Comparison of ENCODE assay signal across 17 mouse cellular contexts in genomic region chr4:149511221-149511646, GRCm38 (mm10). TPM values are rescaled to one million over a fixed set of nuclear protein-coding genes. Genes with fewer than 3 reads are reported as not detected.
DNase-seq lines count a peak whose midpoint lies in the region; ATAC-seq and TF ChIP-seq lines count a peak whose summit lies in the region.
"Had no signal": no experiment of that assay in that cellular context is flagged by ENCODE, and none has a peak within 500 bp of the region (broad histone marks: within the 10 kb centered on the region; RNA-seq: fewer than 3 reads in every experiment).

No protein-coding gene starts in this region.

- no peaks in the 10 kb centered on the region for H3K9me3 ChIP-seq in forebrain, embryonic 12.5 days
- H3K9me3 ChIP-seq in forebrain, embryonic 11.5 days (ENCODE audit: control insufficient read depth, low read length): no peaks in the 10 kb centered on the region
- H3K9me3 ChIP-seq in midbrain, embryonic 13.5 days: no peaks in the 10 kb centered on the region
- no peaks in the 10 kb centered on the region for H3K9me3 ChIP-seq in midbrain, embryonic 10.5 days (replicated peaks)
- H3K9me3 ChIP-seq in liver, postnatal 0 days (ENCODE audit: low read length): no peaks in the 10 kb centered on the region
- no peaks in the 10 kb centered on the region for H3K9me3 ChIP-seq in midbrain, postnatal 0 days (ENCODE audit: low read length)
- H3K9me3 ChIP-seq: embryonic facial prominence, embryonic 13.5 days had no signal

- WGBS in forebrain, embryonic 12.5 days: 39% methylated on average over 6 of the region's 6 CpGs
- 56% methylated on average over 6 of the region's 6 CpGs for WGBS in forebrain, embryonic 11.5 days
- WGBS in midbrain, embryonic 13.5 days: 46% methylated on average over 6 of the region's 6 CpGs
- WGBS in midbrain, embryonic 10.5 days: 68% methylated on average over 6 of the region's 6 CpGs
- WGBS in liver, postnatal 0 days (ENCODE audit: insufficient replicate concordance): 32% methylated on average over 6 of the region's 6 CpGs
- 28% methylated on average over 6 of the region's 6 CpGs for WGBS in midbrain, postnatal 0 days

- no peak overlapping the region for H3K4me2 ChIP-seq in forebrain, embryonic 12.5 days
- no peak overlapping the region for H3K4me2 ChIP-seq in forebrain, embryonic 11.5 days (ENCODE audit: low read depth, low read length, severe bottlenecking)
- no peak overlapping the region for H3K4me2 ChIP-seq in midbrain, embryonic 13.5 days (replicated peaks)
- H3K4me2 ChIP-seq in liver, postnatal 0 days (ENCODE audit: low read depth, low read length): no peak overlapping the region
- H3K4me2 ChIP-seq in midbrain, postnatal 0 days (ENCODE audit: low read depth, low read length, poor library complexity, severe bottlenecking): no peak overlapping the region
- H3K4me2 ChIP-seq: embryonic facial prominence, embryonic 13.5 days had no signal

- no peaks in the 10 kb centered on the region for H3K27me3 ChIP-seq in forebrain, embryonic 12.5 days
- no peaks in the 10 kb centered on the region for H3K27me3 ChIP-seq in forebrain, embryonic 11.5 days (ENCODE audit: control insufficient read depth, insufficient read depth, low read length)
- H3K27me3 ChIP-seq in midbrain, embryonic 13.5 days: no peaks in the 10 kb centered on the region
- no peaks in the 10 kb centered on the region for H3K27me3 ChIP-seq in midbrain, embryonic 10.5 days (ENCODE audit: low read depth, poor library complexity, severe bottlenecking)
- no peaks in the 10 kb centered on the region for H3K27me3 ChIP-seq in liver, postnatal 0 days (ENCODE audit: insufficient read depth, low read length)
- no peaks in the 10 kb centered on the region for H3K27me3 ChIP-seq in midbrain, postnatal 0 days (ENCODE audit: insufficient read depth, low read length)
- H3K27me3 ChIP-seq: embryonic facial prominence, embryonic 13.5 days had no signal

- peaks cover 9% of the 10 kb centered on the region; the same call in 1 of the 2 replicates for H3K4me1 ChIP-seq in forebrain, embryonic 12.5 days
- H3K4me1 ChIP-seq in forebrain, embryonic 11.5 days (replicated peaks; ENCODE audit: control insufficient read depth, insufficient read depth, low read length): 0 out of 2 replicates have a peak, but pooled peaks cover 2% of the 10 kb centered on the region
- H3K4me1 ChIP-seq in midbrain, embryonic 13.5 days (replicated peaks): peaks cover 6% of the 10 kb centered on the region; the same call in 1 of the 2 replicates
- H3K4me1 ChIP-seq in midbrain, embryonic 10.5 days: no peaks in the 10 kb centered on the region
- H3K4me1 ChIP-seq in liver, postnatal 0 days (ENCODE audit: insufficient read depth): no peaks in the 10 kb centered on the region
- no peaks in the 10 kb centered on the region for H3K4me1 ChIP-seq in midbrain, postnatal 0 days (ENCODE audit: insufficient read depth, low read length)

- H3K9ac ChIP-seq in forebrain, embryonic 12.5 days: peak overlapping the region; percentile 17; the same call in 1 of the 2 replicates
- no peak overlapping the region for H3K9ac ChIP-seq in forebrain, embryonic 11.5 days (ENCODE audit: low read length)
- no peak overlapping the region for H3K9ac ChIP-seq in midbrain, embryonic 13.5 days (replicated peaks)
- no peak overlapping the region for H3K9ac ChIP-seq in liver, postnatal 0 days (replicated peaks)
- no peak overlapping the region for H3K9ac ChIP-seq in midbrain, postnatal 0 days (replicated peaks; ENCODE audit: low read length, poor library complexity, severe bottlenecking)
- H3K9ac ChIP-seq: embryonic facial prominence, embryonic 13.5 days; liver, embryonic 14.5 days had no signal

- intact Hi-C loops in heart, postnatal 14 days (cut with DNase I): no loop called here

- peak overlapping the region; percentile 56 for H3K27ac ChIP-seq in forebrain, embryonic 12.5 days
- H3K27ac ChIP-seq in forebrain, embryonic 11.5 days (ENCODE audit: low read depth, low read length): no peak overlapping the region
- peak overlapping the region; percentile 41; the same call in 1 of the 2 replicates for H3K27ac ChIP-seq in midbrain, embryonic 13.5 days
- no peak overlapping the region for H3K27ac ChIP-seq in midbrain, embryonic 10.5 days (replicated peaks)
- H3K27ac ChIP-seq in liver, postnatal 0 days (ENCODE audit: low read depth): no peak overlapping the region
- peak overlapping the region; percentile 21; the same call in 1 of the 2 replicates for H3K27ac ChIP-seq in midbrain, postnatal 0 days (ENCODE audit: low read depth, low read length)
- H3K27ac ChIP-seq: embryonic facial prominence, embryonic 13.5 days; liver, embryonic 14.5 days; stomach, postnatal 0 days had no signal

- no peak overlapping the region for H3K4me3 ChIP-seq in forebrain, embryonic 12.5 days (replicated peaks)
- no peak overlapping the region for H3K4me3 ChIP-seq in forebrain, embryonic 11.5 days (ENCODE audit: low read depth, low read length)
- H3K4me3 ChIP-seq in midbrain, embryonic 13.5 days (replicated peaks): no peak overlapping the region
- no peak overlapping the region for H3K4me3 ChIP-seq in midbrain, embryonic 10.5 days
- H3K4me3 ChIP-seq in liver, postnatal 0 days (ENCODE audit: low read depth, low read length): no peak overlapping the region
- H3K4me3 ChIP-seq in midbrain, postnatal 0 days (ENCODE audit: low read depth, low read length): no peak overlapping the region
- H3K4me3 ChIP-seq: embryonic facial prominence, embryonic 13.5 days; myocyte had no signal

- no peaks in the 10 kb centered on the region for H3K36me3 ChIP-seq in forebrain, embryonic 12.5 days (replicated peaks)
- no peaks in the 10 kb centered on the region for H3K36me3 ChIP-seq in forebrain, embryonic 11.5 days (ENCODE audit: control insufficient read depth, insufficient read depth, low read length)
- H3K36me3 ChIP-seq in midbrain, embryonic 13.5 days: no peaks in the 10 kb centered on the region
- H3K36me3 ChIP-seq in midbrain, embryonic 10.5 days: no peaks in the 10 kb centered on the region
- H3K36me3 ChIP-seq in liver, postnatal 0 days (replicated peaks; ENCODE audit: insufficient read depth, low read length): no peaks in the 10 kb centered on the region
- no peaks in the 10 kb centered on the region for H3K36me3 ChIP-seq in midbrain, postnatal 0 days (ENCODE audit: insufficient read depth, low read length)
- H3K36me3 ChIP-seq: embryonic facial prominence, embryonic 13.5 days had no signal

- TF ChIP-seq CTCF in liver, postnatal 0 days (IDR thresholded peaks at IDR 0.05; ENCODE audit: low read depth): no peak
- TF ChIP-seq CTCF in midbrain, postnatal 0 days (IDR thresholded peaks at IDR 0.05): no peak

- no peak for DNase-seq in forebrain, embryonic 11.5 days (ENCODE audit: low spot score)
- DNase-seq in midbrain, embryonic 10.5 days (ENCODE audit: low spot score): no peak
- DNase-seq in liver, postnatal 0 days: no peak
- DNase-seq in midbrain, postnatal 0 days (ENCODE audit: low spot score): peak; percentile 39
- no peak for DNase-seq in heart, postnatal 14 days
- no peak for DNase-seq in kidney, postnatal 36 days
- DNase-seq: adrenal gland, postnatal 25 days; cerebellum, postnatal 36 days; gastrocnemius, postnatal 25 days; kidney, adult 11 months had no signal

- TF ChIP-seq EP300 in liver, postnatal 0 days (IDR thresholded peaks at IDR 0.05; ENCODE audit: low read depth): no peak

- ATAC-seq in forebrain, embryonic 12.5 days (ENCODE audit: low FRiP score): no peak
- no peak for ATAC-seq in forebrain, embryonic 11.5 days (replicated peaks; ENCODE audit: low FRiP score)
- no peak for ATAC-seq in midbrain, embryonic 13.5 days
- peak; percentile 48; the same call in 1 of the 2 replicates for ATAC-seq in liver, postnatal 0 days
- no peak for ATAC-seq in midbrain, postnatal 0 days (ENCODE audit: low FRiP score)

RNA-seq across cellular contexts. Expression of gene Ctnnbip1, which starts 6.8 kb away (rescaled TPM):
- polyA plus RNA-seq in forebrain, embryonic 12.5 days (2016; fragmentation: Nextera tagmentation; extraction: Ambion mirVana): 83.9 and 84.8 TPM in 2 replicates
- polyA plus RNA-seq in forebrain, embryonic 11.5 days (2014; fragmentation: Nextera tagmentation; extraction: Ambion mirVana): 71.7 and 72.1 TPM in 2 replicates
- 74.6 and 79.6 TPM in 2 replicates for polyA plus RNA-seq in midbrain, embryonic 13.5 days (2015; fragmentation: Nextera tagmentation; extraction: Ambion mirVana)
- 54.8 and 56.6 TPM in 2 replicates for polyA plus RNA-seq in midbrain, embryonic 10.5 days (2016; fragmentation: Nextera tagmentation; extraction: Ambion mirVana)
- polyA plus RNA-seq in liver, postnatal 0 days (2015; fragmentation: Nextera tagmentation; extraction: Ambion mirVana): 12.8 and 16.2 TPM in 2 replicates
- total RNA-seq in midbrain, postnatal 0 days (2014; rRNA removed): 105 and 109 TPM in 2 replicates
- polyA plus RNA-seq in midbrain, postnatal 0 days (2015; fragmentation: Nextera tagmentation; extraction: Ambion mirVana): 116 and 117 TPM in 2 replicates
- total RNA-seq in heart, postnatal 14 days (2021): 10 to 100 TPM; 42.9 to 44.5 TPM

RNA-seq across cellular contexts. Expression of gene Lzic, which starts 26.2 kb away (rescaled TPM):
- 48.9 and 53.6 TPM in 2 replicates for polyA plus RNA-seq in forebrain, embryonic 12.5 days (2016; fragmentation: Nextera tagmentation; extraction: Ambion mirVana)
- 55.6 and 57.6 TPM in 2 replicates for polyA plus RNA-seq in forebrain, embryonic 11.5 days (2014; fragmentation: Nextera tagmentation; extraction: Ambion mirVana)
- polyA plus RNA-seq in midbrain, embryonic 13.5 days (2015; fragmentation: Nextera tagmentation; extraction: Ambion mirVana): 45.5 and 50.8 TPM in 2 replicates
- polyA plus RNA-seq in midbrain, embryonic 10.5 days (2016; fragmentation: Nextera tagmentation; extraction: Ambion mirVana): 48.5 and 48.9 TPM in 2 replicates
- polyA plus RNA-seq in liver, postnatal 0 days (2015; fragmentation: Nextera tagmentation; extraction: Ambion mirVana): 7.7 and 8.2 TPM in 2 replicates
- total RNA-seq in midbrain, postnatal 0 days (2014; rRNA removed): 44.3 and 54.7 TPM in 2 replicates
- polyA plus RNA-seq in midbrain, postnatal 0 days (2015; fragmentation: Nextera tagmentation; extraction: Ambion mirVana): 34.4 and 39.3 TPM in 2 replicates
- total RNA-seq in heart, postnatal 14 days (2021): 10 to 100 TPM; 55.4 to 55.8 TPM

RNA-seq across cellular contexts. Expression of gene Nmnat1, which starts 26.2 kb away (rescaled TPM):
- 14.3 and 14.7 TPM in 2 replicates for polyA plus RNA-seq in forebrain, embryonic 12.5 days (2016; fragmentation: Nextera tagmentation; extraction: Ambion mirVana)
- 17.3 and 19.5 TPM in 2 replicates for polyA plus RNA-seq in forebrain, embryonic 11.5 days (2014; fragmentation: Nextera tagmentation; extraction: Ambion mirVana)
- 9.8 and 12.5 TPM in 2 replicates for polyA plus RNA-seq in midbrain, embryonic 13.5 days (2015; fragmentation: Nextera tagmentation; extraction: Ambion mirVana)
- polyA plus RNA-seq in midbrain, embryonic 10.5 days (2016; fragmentation: Nextera tagmentation; extraction: Ambion mirVana): 16.2 and 18.8 TPM in 2 replicates
- polyA plus RNA-seq in liver, postnatal 0 days (2015; fragmentation: Nextera tagmentation; extraction: Ambion mirVana): 6.4 and 6.8 TPM in 2 replicates
- total RNA-seq in midbrain, postnatal 0 days (2014; rRNA removed): 2.9 and 6.3 TPM in 2 replicates
- polyA plus RNA-seq in midbrain, postnatal 0 days (2015; fragmentation: Nextera tagmentation; extraction: Ambion mirVana): 4.1 and 4.3 TPM in 2 replicates
- total RNA-seq in heart, postnatal 14 days (2021): 10 to 100 TPM; 20.8 to 23.4 TPM

RNA-seq across cellular contexts. Expression of gene Tmem274, which starts 34.1 kb away (rescaled TPM):
- polyA plus RNA-seq in forebrain, embryonic 12.5 days (2016; fragmentation: Nextera tagmentation; extraction: Ambion mirVana): 0.55 and 0.69 TPM in 2 replicates
- 0.99 TPM in 1 of 2 replicates, not detected in the other for polyA plus RNA-seq in forebrain, embryonic 11.5 days (2014; fragmentation: Nextera tagmentation; extraction: Ambion mirVana)
- polyA plus RNA-seq in midbrain, embryonic 13.5 days (2015; fragmentation: Nextera tagmentation; extraction: Ambion mirVana): 0.65 TPM in 1 of 2 replicates, not detected in the other
- polyA plus RNA-seq in midbrain, embryonic 10.5 days (2016; fragmentation: Nextera tagmentation; extraction: Ambion mirVana): 0.41 and 0.55 TPM in 2 replicates
- polyA plus RNA-seq in liver, postnatal 0 days (2015; fragmentation: Nextera tagmentation; extraction: Ambion mirVana): not detected in 2 replicates
- not detected in 2 replicates for total RNA-seq in midbrain, postnatal 0 days (2014; rRNA removed)
- polyA plus RNA-seq in midbrain, postnatal 0 days (2015; fragmentation: Nextera tagmentation; extraction: Ambion mirVana): not detected in 2 replicates
- total RNA-seq in heart, postnatal 14 days (2021): not detected
- total RNA-seq: adrenal gland, postnatal 25 days; gastrocnemius, postnatal 25 days; left cerebral cortex, postnatal 10 days had no signal
- polyA plus RNA-seq: liver, embryonic 14.5 days; myocyte; stomach, postnatal 0 days had no signal

RNA-seq across cellular contexts. Expression of gene Rbp7, which starts 56.5 kb away (rescaled TPM):
- polyA plus RNA-seq in forebrain, embryonic 12.5 days (2016; fragmentation: Nextera tagmentation; extraction: Ambion mirVana): not detected in 2 replicates
- not detected in 2 replicates for polyA plus RNA-seq in forebrain, embryonic 11.5 days (2014; fragmentation: Nextera tagmentation; extraction: Ambion mirVana)
- polyA plus RNA-seq in midbrain, embryonic 13.5 days (2015; fragmentation: Nextera tagmentation; extraction: Ambion mirVana): not detected in 2 replicates
- polyA plus RNA-seq in midbrain, embryonic 10.5 days (2016; fragmentation: Nextera tagmentation; extraction: Ambion mirVana): not detected in 2 replicates
- 0.21 TPM in 1 of 2 replicates, not detected in the other for polyA plus RNA-seq in liver, postnatal 0 days (2015; fragmentation: Nextera tagmentation; extraction: Ambion mirVana)
- total RNA-seq in midbrain, postnatal 0 days (2014; rRNA removed): not detected in 2 replicates
- polyA plus RNA-seq in midbrain, postnatal 0 days (2015; fragmentation: Nextera tagmentation; extraction: Ambion mirVana): 0.44 and 0.49 TPM in 2 replicates
- total RNA-seq in heart, postnatal 14 days (2021): 10 to 100 TPM; 75.7 to 77.1 TPM
- polyA plus RNA-seq: embryonic facial prominence, embryonic 13.5 days; liver, embryonic 14.5 days; myocyte had no signal

Comparison
In these comparisons a context has a peak if more than half of its experiments do, and no peak if none do; other contexts are left out.
1. H3K27ac ChIP-seq: peak in forebrain, embryonic 12.5 days (single experiment), midbrain, embryonic 13.5 days (single experiment) and midbrain, postnatal 0 days (single experiment); none in forebrain, embryonic 11.5 days (single experiment), midbrain, embryonic 10.5 days (single experiment) and liver, postnatal 0 days (single experiment).